Mouse (Mus musculus) hematopoietic stem cell, adult 5-6 weeks (primary cell): ENCODE data around the gene Lpin1. TPM values are rescaled to one million over a fixed set of nuclear protein-coding genes. Genes with fewer than 3 reads are reported as not detected.

ENCODE experiments used
- ATAC-seq, 2 experiments: fragments of 125-278 bp in 1 of 2; replicated peaks in 1 of 2; 2 replicates each; pipeline ENCODE4 v1.8.0; 2016 to 2017; ENCODE audit warnings: inconsistent platforms in 2 of 2, mild to moderate bottlenecking in 2 of 2, moderate number of reproducible peaks in 2 of 2, low read depth in 1 of 2, moderate TSS enrichment in 1 of 2; ENCODE audit not compliant: low FRiP score in 2 of 2, poor library complexity in 2 of 2, severe bottlenecking in 2 of 2, insufficient read depth in 1 of 2, low TSS enrichment in 1 of 2
- total RNA-seq: library from RNA; stranded (forward); fragments of 172-1452, 232-1000 nt; gene quantifications from 2 replicates; pipeline ENCODE4 v1.2.3, GENCODE M21; 2017

The Lpin1 gene
- total RNA-seq, 1 experiment from 2014 or later = 19.6 TPM

DNA sequence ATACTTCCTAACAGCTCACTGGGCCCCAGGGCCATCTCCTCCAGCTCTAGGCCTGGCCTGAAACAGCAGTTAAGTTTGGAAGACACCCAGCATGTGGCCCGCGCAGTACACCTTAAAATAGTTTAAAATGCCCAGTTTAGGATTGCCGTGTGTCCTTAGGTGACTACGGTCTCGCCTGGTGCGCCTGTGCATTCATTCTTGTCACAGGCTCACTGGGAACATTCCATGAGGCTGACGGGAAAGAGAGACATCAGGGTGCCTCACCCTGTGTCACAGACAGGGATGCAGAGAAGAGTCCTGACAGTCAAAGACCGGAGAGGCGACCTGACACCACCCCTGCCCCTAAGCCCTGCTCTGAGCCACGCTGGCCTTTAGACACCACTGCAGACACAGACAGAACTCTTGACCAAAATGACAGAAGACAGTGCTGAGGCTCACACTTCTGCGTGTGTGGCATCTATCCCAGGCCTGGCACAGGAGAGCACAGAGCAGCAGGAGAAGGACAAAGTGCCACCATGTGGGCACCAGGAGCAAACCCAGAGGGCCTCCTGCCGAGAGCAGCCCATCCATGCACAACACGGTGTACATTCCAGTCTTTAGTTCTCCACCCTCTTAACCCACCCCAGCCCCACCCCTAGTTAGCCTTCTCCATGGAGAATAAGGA lies 58.5 kb downstream of the Lpin1 start:
- ATAC-seq = no peak

- no peak for ATAC-seq
These were observed 59.7 kb downstream of the Lpin1 start for GRCm38 (mm10) chr12:16550983-16551454.

DNA sequence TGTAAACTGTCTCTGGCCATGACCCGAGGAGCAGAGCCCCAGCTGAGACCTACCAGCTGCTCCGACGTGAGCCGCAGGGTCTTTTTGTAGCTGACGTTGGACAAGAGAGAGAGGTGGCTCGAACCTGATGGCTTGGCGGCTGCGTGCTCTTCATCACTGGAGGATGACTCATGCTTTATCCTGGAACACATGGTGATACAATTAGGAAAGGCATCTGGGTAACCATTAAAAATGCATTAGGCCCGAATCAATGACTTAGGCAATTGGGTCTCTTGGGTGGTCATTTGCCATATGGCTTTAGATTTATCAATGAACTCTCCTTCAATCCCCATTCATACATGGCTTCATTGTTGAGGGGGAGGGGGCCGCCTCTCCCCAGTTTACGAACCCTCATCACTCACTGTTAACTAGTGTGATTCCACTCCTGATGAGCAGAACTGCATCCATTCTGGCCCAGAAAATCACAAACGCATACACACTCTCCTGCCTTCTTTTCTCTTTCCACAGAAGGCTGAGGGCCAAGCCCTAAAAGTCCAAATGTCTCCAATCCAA lies 61.9 kb downstream of the Lpin1 start:
- ATAC-seq = no peak

- no peak for ATAC-seq
These were observed 69.2 kb downstream of the Lpin1 start for GRCm38 (mm10) chr12:16541606-16542005.

DNA sequence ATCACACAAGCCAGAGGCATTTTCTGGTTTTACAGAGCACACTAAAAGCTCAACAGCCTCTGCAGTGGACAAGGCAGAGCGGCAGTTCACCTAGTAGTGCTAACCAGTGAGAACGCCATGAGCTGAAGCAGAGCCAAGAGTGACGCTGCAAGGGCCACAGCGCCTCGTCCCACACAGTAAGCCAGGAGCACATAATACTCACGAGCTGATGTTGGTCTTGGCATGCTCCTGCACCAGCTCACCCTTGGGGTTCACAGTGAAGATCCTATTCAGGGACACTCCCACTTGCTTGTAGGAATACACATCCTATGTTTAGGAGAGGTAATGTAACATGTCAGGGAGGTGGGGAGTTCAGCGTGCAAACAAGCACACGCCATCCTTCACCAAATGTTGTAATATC lies 70.1 kb downstream of the Lpin1 start:
- no peak for ATAC-seq

DNA sequence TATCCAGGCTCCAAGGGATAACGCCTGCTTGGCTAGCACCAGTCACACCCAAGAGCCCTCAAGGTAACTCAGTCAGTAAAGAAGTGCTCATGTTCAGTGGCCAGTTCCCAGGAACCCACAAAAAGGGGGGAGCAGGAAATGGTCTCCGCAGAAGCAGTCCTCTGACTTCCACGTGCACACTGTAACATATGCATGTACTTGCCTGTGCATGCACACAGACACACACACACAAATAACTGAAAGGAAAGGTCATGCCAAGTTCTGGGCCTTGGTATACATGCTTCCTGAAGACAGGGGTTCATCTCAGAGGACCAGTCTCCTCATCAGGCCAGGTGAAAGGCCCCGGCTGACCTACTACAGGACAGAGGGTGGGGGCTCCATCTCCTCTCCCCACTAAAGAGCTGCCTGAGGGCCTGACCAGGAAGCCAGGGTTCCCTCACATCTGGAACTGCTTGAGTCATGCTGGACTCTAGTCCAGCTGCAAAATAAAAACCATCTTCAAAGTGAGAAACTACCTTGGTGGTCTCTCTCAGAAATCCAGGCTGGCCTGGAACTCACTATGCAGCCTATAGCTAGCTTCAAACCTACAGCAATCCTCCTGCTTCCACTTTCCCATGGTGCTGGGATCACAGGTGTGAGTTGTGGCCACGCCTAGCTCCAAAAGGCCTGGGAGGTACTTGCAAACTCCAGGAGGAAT lies 70.7 kb downstream of the Lpin1 start:
- peak; percentile 27 to 57; a peak in 3 of 4 replicates for ATAC-seq

- ATAC-seq = peak; percentile 63 to 64; a peak in 3 of 4 replicates
These were observed 77.4 kb downstream of the Lpin1 start for GRCm38 (mm10) chr12:16533331-16533828.

DNA sequence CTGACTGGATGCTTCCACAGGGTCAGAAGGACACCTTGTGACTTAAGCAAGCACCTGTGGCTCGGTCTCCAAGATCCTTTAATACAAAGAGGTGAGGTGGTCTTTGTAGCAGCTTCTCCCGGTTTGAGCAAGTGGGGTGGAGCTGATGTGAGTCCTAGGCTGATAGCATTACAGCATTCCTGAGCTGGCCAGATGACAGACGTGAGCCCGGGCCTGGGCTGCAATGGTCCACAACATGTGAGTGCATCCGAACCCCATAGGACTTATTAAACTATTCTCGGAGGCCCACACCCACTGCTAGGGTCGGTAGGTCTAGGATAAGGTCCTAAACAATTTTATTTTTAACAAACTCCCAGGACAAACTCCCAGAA lies 77.9 kb downstream of the Lpin1 start:
- peak; percentile 9 to 12; a peak in 3 of 4 replicates for ATAC-seq

DNA sequence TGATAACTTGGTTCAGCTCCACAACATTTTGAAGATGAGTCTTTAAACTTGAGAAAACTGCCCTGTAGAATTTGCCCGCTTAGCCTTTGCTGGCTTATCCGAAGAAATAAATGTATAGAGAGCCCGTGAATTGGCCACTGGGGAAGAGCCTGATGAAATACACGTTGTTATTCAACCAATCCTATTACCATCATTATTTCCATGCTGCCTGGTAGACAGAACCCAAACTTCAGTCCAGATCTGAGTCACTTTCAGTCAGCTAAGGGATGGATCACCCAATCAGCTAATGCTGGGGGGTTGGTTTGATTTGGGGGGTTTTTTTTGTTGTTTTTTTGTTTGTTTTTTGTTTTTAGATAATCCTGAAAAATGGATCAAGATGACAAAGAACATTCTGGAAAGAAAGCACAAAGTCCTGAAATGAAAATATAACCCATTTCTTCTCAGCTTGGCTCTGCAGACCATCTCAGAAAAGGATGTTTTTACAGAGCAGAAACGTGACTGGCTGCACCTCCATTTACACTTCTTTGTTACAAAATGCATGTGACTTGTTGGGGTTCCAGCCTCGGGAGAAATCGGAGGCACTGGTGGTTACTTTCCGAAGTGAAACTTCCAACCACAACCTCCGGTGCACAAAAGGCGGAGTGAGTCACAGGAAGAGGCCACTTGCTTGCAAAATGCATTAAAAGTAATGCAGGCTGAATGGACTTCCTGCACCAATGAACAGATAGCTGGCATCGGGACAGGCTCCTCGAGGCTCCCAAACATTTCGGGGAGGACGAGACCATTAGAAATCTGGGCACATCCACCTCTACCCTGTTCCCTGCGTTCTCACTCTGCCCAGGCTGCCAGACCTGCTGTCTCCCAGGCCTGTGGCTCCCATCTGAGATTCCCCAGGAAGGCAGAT lies 78.6 kb downstream of the Lpin1 start:
- peak; percentile 85 to 92 for ATAC-seq

- ATAC-seq = no peak
These were observed 82.1 kb downstream of the Lpin1 start for GRCm38 (mm10) chr12:16528650-16529049.

DNA sequence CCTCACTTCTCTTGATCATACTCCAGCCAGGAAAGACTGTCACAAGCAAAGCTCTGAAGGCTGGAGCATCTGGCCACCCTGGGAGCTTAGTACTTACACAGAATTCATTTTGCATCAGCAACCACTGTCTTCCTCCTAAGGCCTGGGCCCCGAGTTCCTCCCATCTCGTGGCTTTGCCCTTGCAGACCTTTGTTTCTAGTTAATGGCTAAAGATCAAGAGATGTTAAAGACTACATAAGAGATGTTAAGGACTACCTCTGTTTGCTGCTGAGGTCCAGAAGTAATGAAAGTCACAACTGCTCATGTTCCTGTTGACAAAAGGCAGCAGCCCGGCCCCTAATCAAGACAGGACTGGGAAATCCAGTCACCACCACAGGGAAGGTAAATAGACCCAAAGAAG lies 82.8 kb downstream of the Lpin1 start:
- no peak for ATAC-seq

DNA sequence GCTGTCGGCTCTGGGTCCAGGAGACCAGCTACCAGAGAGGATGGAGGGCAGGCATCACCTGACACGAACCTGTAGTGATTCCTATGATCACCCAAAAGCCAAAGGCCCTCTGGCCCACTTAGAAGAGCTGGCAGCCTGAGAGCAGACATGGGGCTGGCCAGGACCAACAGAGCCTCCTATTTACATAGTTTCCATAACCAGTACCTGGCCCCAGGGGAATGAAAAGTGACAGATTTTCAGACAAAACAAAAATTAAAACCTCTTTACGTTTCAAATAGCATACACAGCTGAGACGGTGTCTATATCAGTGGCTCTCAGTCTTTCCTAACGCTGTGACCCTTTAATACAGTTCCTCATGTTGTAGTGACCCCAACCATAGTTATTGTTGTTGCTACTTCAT lies 83.9 kb downstream of the Lpin1 start:
- no peak for ATAC-seq

GRCm38 (mm10) chr12:16526134-16526533 lies 84.6 kb downstream of the Lpin1 start:
- peak; percentile 58 to 68; a peak in 2 of 4 replicates for ATAC-seq

GRCm38 (mm10) chr12:16515183-16515582 lies 95.6 kb downstream of the Lpin1 start:
- ATAC-seq = no peak

GRCm38 (mm10) chr12:16512991-16513390 lies 97.8 kb downstream of the Lpin1 start:
- ATAC-seq = no peak

- ATAC-seq = peak; percentile 65 to 74; a peak in 3 of 4 replicates
These were observed 101.5 kb downstream of the Lpin1 start for GRCm38 (mm10) chr12:16509122-16509752.
